Mouse (Mus musculus): ENCODE results near the gene Treh. TPM values are rescaled to one million over a fixed set of nuclear protein-coding genes. Genes with fewer than 3 reads are reported as not detected.
"Not testable (repeated sequence)": the region's sequence is repeated elsewhere in the genome, so short reads cannot be mapped to it uniquely, and the experiment has no call there.

Gene Treh
- not detected in 2 replicates for polyA plus RNA-seq (2015; fragmentation: Nextera tagmentation; extraction: Ambion mirVana)

GRCm38 (mm10) chr9:44673005-44673404 is at the start of gene Treh:
Gene Treh (plus strand): TSS chr9:44673233.
- Histone ChIP-seq H3K9me3 (replicated peaks; ENCODE audit: control insufficient read depth, low read length) (no peaks in the 10 kb centered on the region), H3K9ac (ENCODE audit: low read depth, low read length) (no peak within 1 kb of the TSS), H3K4me1 (ENCODE audit: control insufficient read depth, low read depth, low read length) (no peaks in the 10 kb centered on the region), H3K27me3 (ENCODE audit: control insufficient read depth, insufficient read depth, low read depth, low read length) (no peaks in the 10 kb centered on the region), H3K4me3 (ENCODE audit: low read depth, low read length) (no peak within 1 kb of the TSS), H3K36me3 (ENCODE audit: control insufficient read depth, insufficient read depth) (no peaks in the 10 kb centered on the region), H3K4me2 (ENCODE audit: low read depth, low read length) (no peak within 1 kb of the TSS), H3K27ac (ENCODE audit: low read length) (no peak within 1 kb of the TSS)
- ATAC-seq (ENCODE audit: low read depth): no peak
- 76% methylated on average over 3 of the region's 3 CpGs for WGBS (ENCODE audit: insufficient replicate concordance)

GRCm38 (mm10) chr9:44624390-44624789 is 48.6 kb upstream of the Treh start:
- no peak for ATAC-seq (ENCODE audit: low read depth)
- H3K4me1 ChIP-seq (ENCODE audit: control insufficient read depth, low read depth, low read length): no peaks in the 10 kb centered on the region; the same call in 1 of the 2 replicates
- no peaks in the 10 kb centered on the region for H3K27me3 ChIP-seq (ENCODE audit: control insufficient read depth, insufficient read depth, low read depth, low read length)
- H3K9me3 ChIP-seq (replicated peaks; ENCODE audit: control insufficient read depth, low read length): no peaks in the 10 kb centered on the region
- H3K4me2 ChIP-seq (ENCODE audit: low read depth, low read length): no peak overlapping the region
- no peak overlapping the region for H3K27ac ChIP-seq (ENCODE audit: low read length)
- no peak overlapping the region for H3K4me3 ChIP-seq (ENCODE audit: low read depth, low read length)
- peaks cover 69% of the 10 kb centered on the region for H3K36me3 ChIP-seq (ENCODE audit: control insufficient read depth, insufficient read depth)
- no peak overlapping the region for H3K9ac ChIP-seq (ENCODE audit: low read depth, low read length)
- WGBS (ENCODE audit: insufficient replicate concordance): 82% methylated on average over 5 of the region's 5 CpGs

- Histone ChIP-seq H3K36me3 (ENCODE audit: control insufficient read depth, insufficient read depth) (peaks cover 74% of the 10 kb centered on the region), H3K4me2 (ENCODE audit: low read depth, low read length) (no peak overlapping the region), H3K4me1 (ENCODE audit: control insufficient read depth, low read depth, low read length) (no peaks in the 10 kb centered on the region; the same call in 1 of the 2 replicates), H3K27ac (ENCODE audit: low read length) (no peak overlapping the region), H3K9ac (ENCODE audit: low read depth, low read length) (no peak overlapping the region), H3K9me3 (replicated peaks; ENCODE audit: control insufficient read depth, low read length) (no peaks in the 10 kb centered on the region), H3K4me3 (ENCODE audit: low read depth, low read length) (no peak overlapping the region), H3K27me3 (ENCODE audit: control insufficient read depth, insufficient read depth, low read depth, low read length) (no peaks in the 10 kb centered on the region)
- WGBS (ENCODE audit: insufficient replicate concordance): 53% methylated on average over 5 of the region's 5 CpGs
- ATAC-seq (ENCODE audit: low read depth): peak; percentile 73
Observed at GRCm38 (mm10) chr9:44626268-44626667, 46.8 kb upstream of the Treh start.

- no peaks in the 10 kb centered on the region for H3K27me3 ChIP-seq (ENCODE audit: control insufficient read depth, insufficient read depth, low read depth, low read length)
- H3K4me1 ChIP-seq (ENCODE audit: control insufficient read depth, low read depth, low read length): no peaks in the 10 kb centered on the region
- peaks cover 50% of the 10 kb centered on the region for H3K36me3 ChIP-seq (ENCODE audit: control insufficient read depth, insufficient read depth)
- no peak overlapping the region for H3K4me3 ChIP-seq (ENCODE audit: low read depth, low read length)
- no peaks in the 10 kb centered on the region for H3K9me3 ChIP-seq (replicated peaks; ENCODE audit: control insufficient read depth, low read length)
- H3K4me2 ChIP-seq (ENCODE audit: low read depth, low read length): no peak overlapping the region
- H3K27ac ChIP-seq (ENCODE audit: low read length): no peak overlapping the region
- no peak for ATAC-seq (ENCODE audit: low read depth)
- 51% methylated on average over 15 of the region's 15 CpGs for WGBS (ENCODE audit: insufficient replicate concordance)
- H3K9ac ChIP-seq (ENCODE audit: low read depth, low read length): no peak overlapping the region
Observed at GRCm38 (mm10) chr9:44637551-44638169, 35.4 kb upstream of the Treh start.

GRCm38 (mm10) chr9:44638726-44639125 is 34.3 kb upstream of the Treh start:
- peaks cover 43% of the 10 kb centered on the region for H3K36me3 ChIP-seq (ENCODE audit: control insufficient read depth, insufficient read depth)
- 86% methylated on average over 9 of the region's 9 CpGs for WGBS (ENCODE audit: insufficient replicate concordance)
- not testable (repeated sequence) for ATAC-seq (ENCODE audit: low read depth)

GRCm38 (mm10) chr9:44640028-44640427 is 33.0 kb upstream of the Treh start:
- H3K4me3 ChIP-seq (ENCODE audit: low read depth, low read length); H3K9ac ChIP-seq (ENCODE audit: low read depth, low read length); H3K27me3 ChIP-seq (ENCODE audit: control insufficient read depth, insufficient read depth, low read depth, low read length); H3K4me1 ChIP-seq (ENCODE audit: control insufficient read depth, low read depth, low read length); H3K9me3 ChIP-seq (replicated peaks; ENCODE audit: control insufficient read depth, low read length); H3K27ac ChIP-seq (ENCODE audit: low read length); H3K4me2 ChIP-seq (ENCODE audit: low read depth, low read length): not testable (repeated sequence)
- WGBS (ENCODE audit: insufficient replicate concordance): 53% methylated on average over 1 of the region's 1 CpGs
- peak; percentile 76; the same call in 1 of the 2 replicates for ATAC-seq (ENCODE audit: low read depth)
- H3K36me3 ChIP-seq (ENCODE audit: control insufficient read depth, insufficient read depth): peaks cover 32% of the 10 kb centered on the region

More at GRCm38 (mm10) chr9:44638726-44639125, 34.3 kb upstream of the Treh start:
- H3K4me3 ChIP-seq (ENCODE audit: low read depth, low read length); H3K9ac ChIP-seq (ENCODE audit: low read depth, low read length); H3K27me3 ChIP-seq (ENCODE audit: control insufficient read depth, insufficient read depth, low read depth, low read length); H3K9me3 ChIP-seq (replicated peaks; ENCODE audit: control insufficient read depth, low read length); H3K4me1 ChIP-seq (ENCODE audit: control insufficient read depth, low read depth, low read length); H3K4me2 ChIP-seq (ENCODE audit: low read depth, low read length); H3K27ac ChIP-seq (ENCODE audit: low read length): not testable (repeated sequence)

GRCm38 (mm10) chr9:44640646-44641357 is 32.2 kb upstream of the Treh start:
- Histone ChIP-seq H3K4me1 (ENCODE audit: control insufficient read depth, low read depth, low read length) (no peaks in the 10 kb centered on the region; the same call in 1 of the 2 replicates), H3K36me3 (ENCODE audit: control insufficient read depth, insufficient read depth) (peaks cover 25% of the 10 kb centered on the region), H3K9ac (ENCODE audit: low read depth, low read length) (no peak overlapping the region), H3K4me2 (ENCODE audit: low read depth, low read length) (no peak overlapping the region), H3K4me3 (ENCODE audit: low read depth, low read length) (no peak overlapping the region), H3K27ac (ENCODE audit: low read length) (no peak overlapping the region), H3K9me3 (replicated peaks; ENCODE audit: control insufficient read depth, low read length) (no peaks in the 10 kb centered on the region), H3K27me3 (ENCODE audit: control insufficient read depth, insufficient read depth, low read depth, low read length) (no peaks in the 10 kb centered on the region)
- ATAC-seq (ENCODE audit: low read depth): no peak
- WGBS (ENCODE audit: insufficient replicate concordance): 86% methylated on average over 3 of the region's 3 CpGs

GRCm38 (mm10) chr9:44641616-44642015 is 31.4 kb upstream of the Treh start:
- no peak for ATAC-seq (ENCODE audit: low read depth)
- no peaks in the 10 kb centered on the region; the same call in 1 of the 2 replicates for H3K4me1 ChIP-seq (ENCODE audit: control insufficient read depth, low read depth, low read length)
- H3K4me3 ChIP-seq (ENCODE audit: low read depth, low read length): no peak overlapping the region
- peaks cover 18% of the 10 kb centered on the region for H3K36me3 ChIP-seq (ENCODE audit: control insufficient read depth, insufficient read depth)
- no peak overlapping the region for H3K27ac ChIP-seq (ENCODE audit: low read length)
- H3K4me2 ChIP-seq (ENCODE audit: low read depth, low read length): no peak overlapping the region
- no peaks in the 10 kb centered on the region for H3K27me3 ChIP-seq (ENCODE audit: control insufficient read depth, insufficient read depth, low read depth, low read length)
- H3K9me3 ChIP-seq (replicated peaks; ENCODE audit: control insufficient read depth, low read length): no peaks in the 10 kb centered on the region
- no peak overlapping the region for H3K9ac ChIP-seq (ENCODE audit: low read depth, low read length)
- 70% methylated on average over 2 of the region's 2 CpGs for WGBS (ENCODE audit: insufficient replicate concordance)

- peaks cover 6% of the 10 kb centered on the region; the same call in 1 of the 2 replicates for H3K36me3 ChIP-seq (ENCODE audit: control insufficient read depth, insufficient read depth)
- H3K9ac ChIP-seq (ENCODE audit: low read depth, low read length): no peak overlapping the region
- 86% methylated on average over 7 of the region's 7 CpGs for WGBS (ENCODE audit: insufficient replicate concordance)
- H3K4me2 ChIP-seq (ENCODE audit: low read depth, low read length): no peak overlapping the region
- H3K9me3 ChIP-seq (replicated peaks; ENCODE audit: control insufficient read depth, low read length): no peaks in the 10 kb centered on the region
- no peaks in the 10 kb centered on the region for H3K27me3 ChIP-seq (ENCODE audit: control insufficient read depth, insufficient read depth, low read depth, low read length)
- no peak overlapping the region for H3K27ac ChIP-seq (ENCODE audit: low read length)
- H3K4me1 ChIP-seq (ENCODE audit: control insufficient read depth, low read depth, low read length): no peaks in the 10 kb centered on the region; the same call in 1 of the 2 replicates
- no peak overlapping the region for H3K4me3 ChIP-seq (ENCODE audit: low read depth, low read length)
- ATAC-seq (ENCODE audit: low read depth): no peak
Observed at GRCm38 (mm10) chr9:44643103-44643502, 29.9 kb upstream of the Treh start.

All from liver, embryonic 16.5 days (tissue).